Mouse (Mus musculus) macrophage (primary cell): Measurements from ENCODE around the gene Trit1. TPM values are rescaled to one million over a fixed set of nuclear protein-coding genes. Genes with fewer than 3 reads are reported as not detected.

ENCODE experiments used
- H3K27ac ChIP-seq: fragments of 350-480 bp; formaldehyde crosslinking; 2 replicates; pipeline ENCODE4 v1.9.0; 2021
- H3K36me3 ChIP-seq: fragments of 350-480 bp; formaldehyde crosslinking; 2 replicates; pipeline ENCODE4 v1.9.0; 2021; ENCODE audit errors: inconsistent target
- H3K4me3 ChIP-seq: fragments of 350-480 bp; formaldehyde crosslinking; 2 replicates; pipeline ENCODE4 v1.9.0; 2021; ENCODE audit errors: inconsistent target
- H3K79me2 ChIP-seq: fragments of 350-480 bp; formaldehyde crosslinking; 2 replicates; pipeline ENCODE4 v1.9.0; 2021; ENCODE audit errors: inconsistent target
- WGBS: methylation state at CpG from one replicate; pipeline ENCODE4 v1.1.7; 2026; ENCODE audit warnings: inconsistent platforms; ENCODE audit not compliant: missing documents; 5-methylcytosine and 5-hydroxymethylcytosine counted together
- polyA plus RNA-seq: library from polyadenylated mRNA; stranded (reverse); fragments of 250-400 nt; gene quantifications from 3 replicates; pipeline ENCODE4 v1.2.4, GENCODE M21; 2018; ENCODE audit warnings: inconsistent platforms
- total RNA-seq, 78 experiments: library from RNA; depleted of rRNA; stranded (reverse); fragments of 250-400 nt; gene quantifications; 1 replicate in 9 of 78; 2 replicates in 24 of 78; 3 replicates in 43 of 78; 4 replicates in 2 of 78; pipeline ENCODE4 v1.2.4; 2018; ENCODE audit warnings: inconsistent platforms in 56 of 78

The Trit1 gene
- 10 to 100 TPM in 22 of 26 experiments, 1 to 10 TPM in 4; 4.5 to 37.0 (median 19.7) TPM for total RNA-seq (2018; cell fraction: chromatin; rRNA removed)
- 10 to 100 TPM in 6 of 26 experiments, 1 to 10 TPM in 20; 3.1 to 13.2 (median 6.7) TPM for total RNA-seq (2018; cell fraction: cytosol; rRNA removed)
- 10 to 100 TPM in 18 of 26 experiments, 1 to 10 TPM in 8; 5.3 to 27.0 (median 16.1) TPM for total RNA-seq (2018; cell fraction: nucleus; rRNA removed)
- polyA plus RNA-seq = 5.4 to 8.2 TPM (median 7.6 TPM) in 3 replicates

DNA sequence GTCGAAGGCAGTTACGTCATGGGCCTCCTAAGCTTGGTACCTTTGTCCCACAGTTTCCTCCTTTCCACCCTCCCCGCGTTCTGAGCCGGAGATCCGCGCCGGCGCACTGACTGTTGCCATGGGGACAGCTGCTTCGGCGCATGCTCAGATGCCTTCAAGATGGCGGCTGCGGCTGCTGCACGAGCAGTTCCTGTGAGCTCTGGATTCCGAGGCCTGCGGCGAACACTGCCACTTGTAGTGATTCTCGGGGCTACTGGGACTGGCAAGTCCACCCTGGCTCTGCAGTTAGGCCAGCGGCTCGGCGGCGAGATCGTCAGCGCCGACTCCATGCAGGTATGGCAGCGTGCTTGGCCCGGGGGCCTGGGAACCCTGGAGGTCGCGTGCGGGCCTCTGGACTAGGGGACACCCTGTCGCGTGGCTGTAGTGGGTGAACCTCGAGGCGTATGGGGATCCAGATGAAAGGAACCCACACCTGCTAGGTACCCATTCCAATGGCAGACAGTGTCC, at the start of gene Trit1:
Gene Trit1, plus strand, starts transcription at position 147 of the 507 bp plus-strand sequence.
- peak within 1 kb of the TSS; percentile 29 for H3K27ac ChIP-seq
- no peaks in the 10 kb centered on the region for H3K36me3 ChIP-seq
- WGBS = under 1% methylated on average over 34 of the region's 34 CpGs
- peak within 1 kb of the TSS; percentile 57 for H3K4me3 ChIP-seq
- peaks cover 46% of the 10 kb centered on the region for H3K79me2 ChIP-seq

DNA sequence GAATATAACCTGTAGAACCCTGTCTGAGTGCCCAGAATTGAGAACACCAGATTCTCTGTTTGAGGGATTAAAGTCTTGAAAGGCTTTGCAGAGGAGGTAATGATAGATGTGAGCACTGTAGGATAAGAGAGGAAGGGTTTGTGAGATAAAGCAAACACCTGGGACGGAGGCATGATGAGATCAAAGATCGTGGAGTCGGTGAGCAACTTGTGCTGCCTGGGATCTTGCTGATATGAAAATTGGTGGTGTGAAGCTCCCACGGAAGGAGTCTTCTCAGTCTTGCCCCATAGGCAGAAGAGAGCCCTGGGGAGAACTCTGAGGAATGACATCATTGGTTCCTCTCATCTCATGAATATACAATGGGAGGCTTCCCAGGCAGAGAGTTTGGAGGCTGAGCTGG, 48.3 kb upstream of the Trit1 start:
- 95% methylated on average over 4 of the region's 4 CpGs for WGBS
- no peak overlapping the region for H3K27ac ChIP-seq
- H3K36me3 ChIP-seq = no peaks in the 10 kb centered on the region
- H3K79me2 ChIP-seq = no peaks in the 10 kb centered on the region
- H3K4me3 ChIP-seq = no peak overlapping the region

DNA sequence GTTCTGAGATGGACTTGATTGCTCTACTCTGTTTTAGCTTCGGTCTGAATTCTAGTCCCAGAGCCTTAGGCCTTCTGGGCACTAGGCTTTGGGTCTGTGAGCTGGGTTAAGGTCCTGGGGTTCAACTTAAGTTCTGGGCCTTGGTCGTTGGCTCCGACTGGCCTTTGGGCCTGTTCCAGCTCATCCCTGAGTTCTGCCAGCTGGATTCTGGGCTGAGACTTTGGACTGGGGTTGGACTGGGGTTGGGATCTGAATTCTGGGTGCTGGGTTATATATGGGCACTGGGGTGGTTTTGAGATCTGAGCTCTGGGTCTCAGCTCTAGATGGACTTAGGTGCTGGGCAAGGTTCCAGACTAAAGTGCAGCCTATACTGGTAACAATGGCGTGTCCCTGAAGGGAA, 45.2 kb upstream of the Trit1 start:
- Histone ChIP-seq H3K27ac (no peak overlapping the region), H3K4me3 (no peak overlapping the region), H3K79me2 (no peaks in the 10 kb centered on the region), H3K36me3 (no peaks in the 10 kb centered on the region)
- 92% methylated on average over 4 of the region's 4 CpGs for WGBS

DNA sequence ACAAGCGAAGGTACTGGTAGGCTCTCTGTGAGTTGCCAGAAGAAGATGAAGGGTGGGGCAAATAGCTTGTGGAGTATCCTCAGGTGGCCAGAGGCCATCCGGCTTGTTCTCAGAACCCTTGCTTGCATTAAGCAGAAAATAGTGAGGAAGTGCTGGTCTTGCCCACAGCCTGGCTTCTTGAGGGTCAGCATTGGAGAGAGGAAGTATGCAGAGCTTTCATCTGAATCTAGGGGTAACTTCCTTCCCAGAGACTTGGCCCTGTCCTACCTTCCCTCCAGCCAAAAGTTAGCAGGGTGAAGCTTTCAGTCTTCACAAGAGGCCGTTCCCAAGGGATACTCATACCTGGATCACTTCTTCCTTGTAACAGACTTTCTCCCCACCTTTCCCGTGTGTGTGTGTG, 44.8 kb upstream of the Trit1 start:
- WGBS = 56% methylated on average over 4 of the region's 4 CpGs
- no peaks in the 10 kb centered on the region for H3K79me2 ChIP-seq
- H3K36me3 ChIP-seq = no peaks in the 10 kb centered on the region
- no peak overlapping the region for H3K27ac ChIP-seq
- H3K4me3 ChIP-seq = no peak overlapping the region

DNA sequence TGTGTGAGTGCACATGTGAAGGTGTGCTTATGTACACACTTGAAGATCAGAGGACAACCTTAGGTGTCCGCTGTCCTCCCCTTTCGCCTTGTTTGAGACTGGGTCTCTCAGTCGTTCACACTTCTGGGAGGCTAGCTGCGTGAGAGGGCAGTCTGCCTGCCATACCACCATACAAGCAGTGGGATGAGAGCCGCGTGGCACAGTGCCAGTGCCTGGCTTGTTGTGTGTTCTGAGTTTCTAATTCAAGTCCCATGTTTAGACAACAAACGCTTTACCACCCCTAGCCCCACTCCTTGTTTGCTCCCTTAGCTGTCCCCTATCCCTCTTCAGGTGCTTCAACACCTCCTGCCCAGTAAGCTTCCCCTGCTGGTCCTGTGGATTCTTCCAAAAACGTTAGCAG, 44.3 kb upstream of the Trit1 start:
- Histone ChIP-seq H3K36me3 (no peaks in the 10 kb centered on the region), H3K4me3 (no peak overlapping the region), H3K27ac (no peak overlapping the region), H3K79me2 (no peaks in the 10 kb centered on the region)
- 81% methylated on average over 8 of the region's 8 CpGs for WGBS

DNA sequence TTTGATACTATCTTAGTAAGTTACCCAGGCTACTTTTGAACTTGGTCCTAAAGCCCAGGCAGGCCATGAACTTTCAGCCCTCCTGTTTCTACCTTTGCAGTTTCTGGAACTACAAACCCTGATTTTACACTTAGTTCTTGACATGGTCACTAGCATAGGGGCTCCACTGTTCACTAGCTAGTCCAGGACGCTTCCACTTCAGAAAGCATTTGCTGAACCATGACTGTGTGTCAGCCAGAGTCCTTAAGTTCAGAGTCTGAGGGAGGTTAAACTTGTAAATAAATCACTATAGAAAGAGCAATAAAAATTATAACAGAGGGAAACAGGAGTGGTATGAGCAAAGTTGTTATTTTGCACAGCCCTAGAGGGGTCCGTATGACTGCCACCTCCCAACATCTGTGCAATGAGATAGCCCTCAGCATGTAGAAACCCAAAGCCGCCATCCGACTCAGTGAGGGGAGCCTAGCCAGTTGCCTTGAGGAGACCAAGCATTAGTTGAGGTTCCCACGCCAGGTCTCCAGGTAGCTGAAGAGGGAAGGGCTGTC, 41.3 kb upstream of the Trit1 start:
- no peaks in the 10 kb centered on the region for H3K36me3 ChIP-seq
- no peak overlapping the region for H3K27ac ChIP-seq
- 96% methylated on average over 4 of the region's 5 CpGs for WGBS
- no peaks in the 10 kb centered on the region for H3K79me2 ChIP-seq
- no peak overlapping the region for H3K4me3 ChIP-seq

DNA sequence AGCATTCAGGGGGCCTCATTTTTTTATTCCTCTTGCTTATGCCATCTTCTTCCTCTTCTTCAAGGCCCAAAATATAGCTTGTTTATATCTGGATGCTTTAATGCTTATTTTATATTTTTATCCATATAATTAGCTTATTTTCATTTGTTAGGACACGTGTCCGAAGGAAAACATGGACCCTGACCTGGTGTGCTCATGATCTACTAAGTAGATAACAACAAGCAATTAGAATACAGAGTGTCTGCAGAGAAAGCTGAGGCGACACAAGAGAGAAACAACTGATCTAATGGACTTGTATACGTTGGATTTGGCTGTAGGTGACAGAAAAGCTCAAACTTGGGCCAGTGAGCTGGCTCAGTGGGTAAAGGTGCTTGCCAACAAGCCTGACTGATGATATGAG, 39.5 kb upstream of the Trit1 start:
- 94% methylated on average over 4 of the region's 4 CpGs for WGBS
- no peak overlapping the region for H3K4me3 ChIP-seq
- no peaks in the 10 kb centered on the region for H3K79me2 ChIP-seq
- no peaks in the 10 kb centered on the region for H3K36me3 ChIP-seq
- H3K27ac ChIP-seq = no peak overlapping the region

DNA sequence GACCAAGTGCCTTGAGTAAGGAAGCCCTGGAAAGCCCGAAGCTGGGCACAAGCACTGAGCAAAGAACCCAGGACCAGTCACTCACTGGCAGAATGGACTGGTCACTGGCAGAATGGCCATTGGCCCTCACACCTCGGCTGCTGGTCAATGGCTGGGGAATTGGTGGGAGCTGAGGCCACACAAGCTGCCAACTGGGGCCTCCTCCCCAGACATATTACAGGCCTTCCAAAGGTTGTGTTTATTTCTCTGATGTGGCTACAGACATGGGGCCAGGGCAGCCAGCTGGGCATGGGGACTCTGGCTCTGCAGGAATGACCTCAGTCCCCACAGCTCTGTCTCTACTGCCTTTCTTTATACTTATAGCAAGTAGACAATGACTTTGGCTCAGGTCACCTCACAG, 37.5 kb upstream of the Trit1 start:
- WGBS = 100% methylated on average over 2 of the region's 2 CpGs
- no peak overlapping the region for H3K4me3 ChIP-seq
- no peak overlapping the region for H3K27ac ChIP-seq

DNA sequence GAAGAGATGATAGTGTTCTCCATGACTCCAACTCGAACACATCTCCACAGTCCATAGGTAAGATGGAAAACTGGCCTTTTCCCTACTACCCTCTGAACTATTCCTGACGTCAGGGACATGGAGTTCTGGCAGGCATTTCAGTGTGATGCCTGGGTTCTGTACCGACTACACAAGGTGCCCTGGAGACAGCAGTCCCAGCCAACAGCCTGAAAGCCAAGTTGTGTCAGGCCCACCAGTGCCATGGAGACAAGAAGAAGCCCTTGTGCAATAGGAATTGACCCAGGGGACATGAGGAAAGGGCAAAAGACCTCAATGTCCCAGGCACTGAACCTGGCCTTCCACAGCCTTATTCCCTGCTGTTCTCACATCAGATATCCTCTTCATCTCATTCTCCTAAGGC, 36.6 kb upstream of the Trit1 start:
- Histone ChIP-seq H3K36me3 (no peaks in the 10 kb centered on the region), H3K27ac (no peak overlapping the region), H3K79me2 (no peaks in the 10 kb centered on the region), H3K4me3 (no peak overlapping the region)
- 89% methylated on average over 3 of the region's 3 CpGs for WGBS

More for the DNA sequence above, 37.5 kb upstream of the Trit1 start:
- Histone ChIP-seq H3K36me3 (no peaks in the 10 kb centered on the region), H3K79me2 (no peaks in the 10 kb centered on the region)

DNA sequence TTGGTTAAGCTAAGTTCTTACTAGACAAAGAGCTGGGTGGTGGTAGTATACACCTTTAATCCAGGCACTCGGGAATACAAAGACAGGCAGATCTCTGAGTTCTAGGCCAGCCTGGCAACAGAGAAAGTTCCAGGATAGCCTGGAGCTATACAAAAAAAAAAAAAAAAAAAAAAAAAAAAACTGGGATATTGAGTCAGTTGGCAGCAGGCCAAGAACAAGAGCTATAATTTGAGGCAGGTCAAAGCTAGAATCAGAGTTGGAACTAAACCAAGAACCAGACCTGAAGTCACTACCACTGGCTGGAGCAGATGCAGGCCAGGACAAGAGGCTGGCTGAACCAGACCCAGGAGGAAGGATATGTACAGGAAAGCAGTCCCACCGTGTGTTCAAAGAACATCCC, 35.7 kb upstream of the Trit1 start:
- Histone ChIP-seq H3K4me3 (no peak overlapping the region), H3K27ac (no peak overlapping the region), H3K79me2 (no peaks in the 10 kb centered on the region), H3K36me3 (no peaks in the 10 kb centered on the region)
- 50% methylated on average over 1 of the region's 2 CpGs for WGBS

DNA sequence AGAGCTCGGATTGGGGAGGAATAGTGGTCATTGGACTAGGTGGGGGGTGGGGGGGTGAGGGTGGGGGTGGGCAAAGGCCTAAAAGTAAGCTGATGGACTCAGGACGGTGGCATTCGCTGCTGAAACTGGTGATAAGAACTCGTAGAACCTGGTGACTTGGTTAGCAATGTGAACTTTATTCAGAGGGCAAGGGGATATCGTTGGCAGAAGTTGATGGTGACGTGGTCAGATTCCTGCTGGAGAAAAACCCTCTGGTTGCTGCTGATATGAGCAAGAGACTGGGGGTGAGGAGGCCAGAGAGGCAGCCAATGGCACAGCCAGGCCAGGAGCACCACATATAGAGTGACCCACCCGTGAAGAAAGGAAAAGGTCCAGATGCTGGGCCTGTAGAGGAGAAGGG, 35.2 kb upstream of the Trit1 start:
- no peak overlapping the region for H3K27ac ChIP-seq
- no peaks in the 10 kb centered on the region for H3K79me2 ChIP-seq
- no peak overlapping the region for H3K4me3 ChIP-seq
- 98% methylated on average over 7 of the region's 7 CpGs for WGBS
- H3K36me3 ChIP-seq = no peaks in the 10 kb centered on the region

DNA sequence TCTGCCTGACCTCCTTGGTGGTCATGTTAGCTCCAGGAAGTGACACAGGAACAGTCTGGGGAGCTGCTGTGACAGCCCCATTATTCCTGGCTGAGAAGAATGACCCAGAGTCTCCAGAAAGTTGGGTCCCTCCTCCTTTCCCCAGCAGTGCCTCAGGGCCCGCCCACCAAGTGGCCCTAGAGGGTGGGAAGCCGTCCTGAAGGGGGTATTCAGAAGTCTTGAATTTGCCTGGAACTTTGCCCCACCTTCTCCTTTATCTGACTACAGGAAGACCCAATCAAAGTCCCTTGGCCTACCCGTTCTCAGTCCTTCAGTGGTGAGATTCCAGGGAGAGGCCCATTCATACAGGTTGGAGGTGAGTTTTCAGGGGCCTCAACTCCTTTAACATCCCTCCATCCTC, 34.5 kb upstream of the Trit1 start:
- Histone ChIP-seq H3K79me2 (no peaks in the 10 kb centered on the region), H3K27ac (no peak overlapping the region), H3K4me3 (no peak overlapping the region), H3K36me3 (no peaks in the 10 kb centered on the region)
- WGBS = 85% methylated on average over 3 of the region's 3 CpGs

DNA sequence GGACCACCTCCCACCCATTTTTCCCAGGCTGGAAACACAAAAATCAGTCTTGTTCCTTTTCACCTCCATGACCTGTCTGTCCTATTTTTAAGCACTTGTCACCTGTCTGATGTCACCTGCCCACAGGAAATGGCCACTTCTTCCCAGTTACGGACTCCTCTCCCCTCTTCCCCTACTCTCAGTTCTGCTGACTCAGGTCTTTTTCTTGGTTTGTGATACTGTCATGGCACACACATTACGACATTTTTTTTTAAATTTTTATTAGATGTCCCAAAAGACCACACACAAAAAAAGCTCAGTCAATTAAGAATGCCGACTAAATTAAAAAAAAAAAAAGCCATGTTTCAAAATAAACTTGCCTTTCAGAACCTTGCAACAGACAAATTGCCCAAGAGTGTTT, 33.9 kb upstream of the Trit1 start:
- no peaks in the 10 kb centered on the region for H3K36me3 ChIP-seq

DNA sequence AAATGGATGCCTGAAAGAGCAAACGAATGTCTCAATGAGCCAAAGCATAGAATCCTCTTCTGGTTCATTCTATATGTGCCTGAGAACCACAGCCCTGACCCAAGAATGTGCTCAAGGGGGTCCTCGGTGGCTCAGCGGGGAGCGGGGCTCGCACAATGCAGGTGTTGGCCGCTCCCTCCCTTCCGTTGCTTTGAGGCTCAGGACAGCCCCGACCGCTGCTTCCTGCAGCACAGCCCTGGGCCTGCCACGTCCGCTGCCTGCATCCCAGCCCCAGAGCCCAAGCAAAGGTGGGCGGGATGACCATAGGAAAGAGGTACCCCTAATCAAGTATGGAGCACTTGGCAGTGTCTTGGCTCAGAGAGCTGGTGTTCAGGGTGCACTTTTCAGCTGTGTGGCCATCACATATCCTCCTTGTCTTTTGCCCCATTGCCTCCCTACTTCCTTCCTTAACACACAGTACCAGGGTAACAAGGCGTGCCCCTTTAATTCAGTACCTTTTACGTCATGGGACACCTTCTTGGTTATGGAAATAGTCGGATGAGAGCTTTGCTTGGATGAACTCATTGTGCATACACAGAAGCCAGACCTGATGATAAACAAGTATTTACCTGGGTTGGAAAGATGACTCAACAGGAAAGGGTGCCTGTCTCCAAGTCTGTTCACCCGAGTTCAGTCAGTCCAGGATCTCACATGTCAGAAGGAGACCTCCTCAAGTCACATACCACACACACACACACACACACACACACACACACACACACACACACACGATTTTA, 32.7 kb upstream of the Trit1 start:
- H3K79me2 ChIP-seq = no peaks in the 10 kb centered on the region
- WGBS = 35% methylated on average over 15 of the region's 17 CpGs
- no peaks in the 10 kb centered on the region for H3K36me3 ChIP-seq
- H3K4me3 ChIP-seq = no peak overlapping the region
- H3K27ac ChIP-seq = no peak overlapping the region

More for the DNA sequence above, 33.9 kb upstream of the Trit1 start:
- no peak overlapping the region for H3K4me3 ChIP-seq
- no peaks in the 10 kb centered on the region for H3K79me2 ChIP-seq
- 55% methylated on average over 3 of the region's 3 CpGs for WGBS
- no peak overlapping the region for H3K27ac ChIP-seq

DNA sequence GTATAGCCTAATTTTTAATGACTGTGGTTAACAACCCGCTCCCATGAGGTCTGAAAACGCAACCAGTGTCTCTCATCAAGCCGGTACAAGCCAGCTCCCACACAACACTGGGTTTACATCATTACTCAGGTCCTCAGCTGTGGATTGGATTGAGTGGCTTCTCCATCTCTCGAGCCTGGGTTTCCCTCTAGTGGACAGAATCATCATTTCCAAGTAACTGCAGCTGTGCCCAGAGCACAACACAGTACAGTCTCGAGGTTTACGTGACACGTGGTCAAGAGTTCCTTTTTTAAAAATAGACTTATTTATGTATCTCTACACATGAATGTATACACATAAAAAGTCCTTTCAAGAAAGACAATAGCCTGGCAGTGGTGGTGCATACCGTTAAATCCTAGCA, 31.3 kb upstream of the Trit1 start:
- no peaks in the 10 kb centered on the region for H3K36me3 ChIP-seq
- no peak overlapping the region for H3K27ac ChIP-seq
- WGBS = 12% methylated on average over 8 of the region's 8 CpGs
- H3K79me2 ChIP-seq = no peaks in the 10 kb centered on the region
- H3K4me3 ChIP-seq = no peak overlapping the region
